Mouse (Mus musculus): ENCODE data around the gene March7.
A peak's percentile ranks its signal among the peaks of the same experiment; 100 is the strongest.

March7 gene

DNA sequence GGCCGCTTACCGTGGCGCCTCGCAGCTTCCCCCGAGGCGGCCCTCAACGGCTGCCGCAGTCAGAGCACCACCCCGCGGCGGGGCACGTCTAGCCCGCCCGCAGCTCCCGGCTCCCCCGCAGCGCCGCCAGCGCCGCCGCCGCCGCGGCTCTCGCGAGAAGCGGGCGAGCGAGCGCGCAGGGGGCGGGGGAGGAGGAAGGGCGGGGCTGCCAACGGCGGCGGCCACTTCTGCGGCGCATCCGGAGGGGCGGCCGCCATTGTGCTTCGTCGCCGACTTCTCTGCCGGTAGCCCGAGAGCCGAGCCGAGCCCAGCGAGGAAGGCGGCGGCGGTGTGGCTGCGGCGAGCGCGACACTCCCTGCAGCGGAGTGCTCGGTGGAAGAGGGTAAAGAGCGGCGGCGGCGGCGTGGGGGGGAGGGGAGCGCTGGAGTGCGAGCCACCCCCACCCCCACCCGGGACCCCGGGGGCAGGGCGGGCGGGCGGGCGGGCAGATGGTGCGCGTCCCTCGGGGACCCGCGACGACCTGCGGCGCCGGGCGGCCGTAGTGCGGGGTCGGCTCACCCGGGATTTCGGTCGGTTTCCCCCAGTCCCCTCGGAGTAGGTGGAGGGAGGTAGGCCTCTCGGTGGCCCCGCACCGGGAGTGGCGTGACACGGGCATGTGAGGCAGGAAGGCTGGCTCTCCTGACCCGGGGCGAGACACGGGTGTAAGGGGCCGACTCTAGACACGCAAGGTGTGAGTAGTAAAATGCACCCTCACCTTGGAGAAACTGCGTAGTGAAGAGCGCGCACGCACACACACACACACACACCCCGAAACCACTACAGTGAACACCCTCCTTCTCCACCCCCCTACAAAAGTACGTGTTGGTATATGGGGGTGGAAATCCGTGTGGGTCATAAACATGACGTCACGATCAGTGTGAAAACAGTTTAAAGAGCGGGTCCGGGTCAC is at the start of gene March7, which contains the start of gene Baz2b:
Gene March7, plus strand, starts transcription at position 185 of the 949 bp plus-strand sequence.
Gene Baz2b, minus strand, starts transcription at position 137 of the 949 bp plus-strand sequence.
- DNase-seq (ENCODE audit: low spot score) = peak; percentile 93

DNA sequence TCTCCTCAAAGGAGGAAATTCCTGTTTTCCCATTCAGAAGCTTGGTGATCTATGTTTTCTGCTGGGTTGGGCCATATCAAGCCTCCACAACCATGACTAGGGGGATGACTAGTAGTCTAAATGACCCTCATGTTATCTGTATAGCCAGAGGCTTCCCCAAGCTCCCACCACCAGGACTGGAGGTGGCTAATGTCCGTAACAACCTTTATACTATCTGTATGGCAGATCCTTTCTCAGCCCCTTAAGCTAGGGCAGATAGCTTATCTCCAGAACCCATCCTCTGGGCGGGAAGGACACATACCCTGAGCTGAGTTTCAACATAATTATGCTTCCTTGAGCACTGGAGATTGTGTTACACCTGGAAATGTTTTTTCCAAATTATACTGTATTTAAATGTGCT is 45.9 kb upstream of the March7 start:
- no peak for DNase-seq (ENCODE audit: low spot score)

DNA sequence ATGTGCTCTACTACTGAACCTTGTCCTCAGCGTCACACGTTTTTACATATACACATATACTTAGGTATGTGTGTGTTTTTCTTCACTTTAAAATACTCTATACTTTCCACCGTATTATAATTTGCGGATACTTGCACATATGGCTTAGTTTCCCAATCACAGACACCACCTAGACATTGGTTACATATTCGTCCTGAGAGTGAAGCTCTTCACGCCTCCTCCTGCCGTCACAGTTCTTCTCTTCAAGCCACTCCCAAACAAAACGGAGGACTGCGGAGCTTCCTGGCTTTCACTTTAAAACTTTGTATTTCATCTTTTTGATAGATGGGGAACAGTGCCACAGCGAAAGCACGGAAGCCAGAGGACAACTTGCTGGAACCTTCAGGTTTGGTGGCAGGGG is 44.0 kb upstream of the March7 start:
- peak; percentile 13 for DNase-seq (ENCODE audit: low spot score)

DNA sequence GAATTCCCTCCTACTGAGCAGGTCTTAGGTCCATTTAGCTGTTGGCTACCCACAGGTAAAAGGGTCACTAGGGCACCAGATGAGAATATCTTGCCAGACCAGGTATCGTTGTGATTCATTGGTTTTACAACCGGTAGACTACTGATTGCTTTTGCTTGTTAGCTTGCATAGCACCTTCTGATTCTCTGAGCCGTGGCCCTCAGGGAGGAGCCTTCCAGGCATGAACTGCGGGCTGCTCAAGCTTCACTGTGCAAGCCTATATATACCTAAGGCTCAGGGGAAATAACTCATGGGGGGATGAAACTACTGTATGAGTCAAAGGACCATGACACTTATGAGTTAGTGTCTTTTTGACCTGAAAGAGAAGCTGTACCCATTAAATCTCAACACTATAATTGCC is 42.8 kb upstream of the March7 start:
- DNase-seq (ENCODE audit: low spot score) = no peak

DNA sequence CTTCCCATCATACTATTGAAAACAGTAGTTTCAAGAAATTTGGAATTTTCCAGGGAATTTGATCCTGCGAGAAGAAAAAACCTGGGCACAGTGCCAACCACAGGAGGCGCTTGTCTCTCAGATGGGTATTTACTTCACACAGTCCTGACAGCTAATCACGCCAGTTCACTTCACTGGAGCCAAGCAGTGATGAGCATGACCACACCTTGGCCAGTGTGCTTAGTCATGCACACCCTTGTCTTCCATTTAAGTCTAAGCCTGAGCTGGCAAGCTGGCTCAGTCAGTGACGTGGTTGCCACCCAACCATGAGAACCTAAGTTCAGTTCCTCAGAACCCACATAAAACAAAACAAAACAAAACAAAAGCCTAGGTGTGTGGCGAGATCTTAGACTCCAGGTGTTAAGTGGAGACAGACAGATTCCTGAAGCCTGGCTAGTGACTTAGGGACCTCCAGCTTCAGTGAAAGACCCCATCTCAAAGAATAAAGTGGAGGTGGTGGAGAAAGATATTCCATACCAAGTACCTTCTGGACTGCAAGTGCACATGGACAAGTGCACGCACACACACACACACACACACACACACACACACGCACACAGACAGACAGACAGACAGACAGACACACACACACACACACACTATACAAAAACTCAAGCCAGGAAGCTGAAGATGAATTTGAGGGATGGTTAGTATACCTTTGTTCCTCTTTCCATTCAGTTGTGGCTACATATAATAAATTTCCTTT is 37.7 kb upstream of the March7 start:
- DNase-seq (ENCODE audit: low spot score) = peak; percentile 61

DNA sequence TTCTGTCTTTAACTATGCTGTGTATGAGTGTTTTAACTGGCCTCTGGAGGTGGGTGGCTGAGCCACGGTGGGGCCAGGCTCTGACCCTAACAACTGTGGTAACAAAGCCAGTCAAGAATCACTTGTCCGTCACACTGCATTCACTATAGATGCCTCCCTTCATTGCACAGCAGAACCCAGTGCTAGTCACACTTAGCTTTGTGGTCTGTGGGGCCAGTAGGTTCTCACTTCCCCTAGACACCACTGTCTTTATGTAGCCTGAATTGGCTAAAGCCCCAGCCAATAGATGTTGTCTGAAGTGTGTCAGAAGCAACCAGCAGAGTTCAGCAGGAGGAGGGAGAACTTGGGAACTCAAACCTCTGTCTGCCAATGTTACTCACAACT is 37.2 kb upstream of the March7 start:
- DNase-seq (ENCODE audit: low spot score) = peak; percentile 15

DNA sequence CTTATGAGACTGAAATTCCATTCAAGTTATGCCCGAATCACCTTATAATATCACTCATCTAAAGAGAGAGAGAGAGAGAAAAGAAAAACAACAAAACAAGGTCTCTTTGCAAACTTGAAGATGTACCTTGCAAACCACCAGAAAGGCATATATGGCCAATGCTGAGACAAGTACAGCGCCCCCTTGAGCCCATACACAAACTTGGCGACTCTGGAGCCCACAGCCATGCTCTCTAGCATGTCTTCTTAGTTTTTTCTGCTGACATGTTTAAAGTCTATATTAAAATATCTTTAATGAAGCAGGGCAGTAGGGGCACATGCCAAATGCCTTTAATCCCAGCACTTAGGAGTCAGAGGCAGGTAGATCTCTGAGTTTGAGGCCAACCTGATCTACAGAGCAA is 36.5 kb upstream of the March7 start:
- DNase-seq (ENCODE audit: low spot score) = peak; percentile 12

DNA sequence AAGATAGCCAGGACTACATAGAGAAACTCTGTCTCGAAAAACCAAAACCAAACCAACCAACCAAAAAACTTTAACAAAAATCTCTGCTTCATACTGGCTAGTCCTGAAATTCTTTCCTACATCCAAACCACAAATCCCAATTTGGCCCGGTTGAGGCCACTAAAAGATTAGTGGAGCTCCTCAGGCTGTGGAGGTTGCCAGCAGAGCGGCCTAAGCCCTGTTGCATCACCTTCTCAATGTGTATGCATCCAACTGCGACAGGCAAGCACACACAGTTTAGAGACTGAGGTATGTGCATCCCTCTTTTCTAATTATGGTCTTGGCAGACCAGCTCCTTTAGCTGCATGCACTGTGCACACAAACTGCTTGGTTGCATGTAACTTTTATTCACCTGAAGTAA is 36.1 kb upstream of the March7 start:
- DNase-seq (ENCODE audit: low spot score) = no peak

DNA sequence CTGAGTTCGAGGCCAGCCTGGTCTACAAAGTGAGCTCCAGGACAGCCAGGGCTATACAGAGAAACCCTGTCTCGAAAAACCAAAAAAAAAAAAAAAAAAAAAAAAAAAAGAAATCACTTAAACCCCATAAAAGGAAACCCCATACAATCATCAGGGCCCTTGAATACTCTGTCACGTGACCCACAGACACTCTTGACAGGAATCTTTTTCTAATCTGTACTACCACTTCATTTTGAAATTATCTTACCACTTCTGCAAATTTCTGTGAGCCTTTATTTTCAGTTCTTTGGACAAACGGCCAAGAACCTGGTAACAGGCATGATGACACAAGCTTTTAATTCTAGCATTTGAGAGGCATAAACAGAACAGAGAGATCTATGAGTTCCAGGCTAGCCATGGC is 34.6 kb upstream of the March7 start:
- DNase-seq (ENCODE audit: low spot score) = no peak

DNA sequence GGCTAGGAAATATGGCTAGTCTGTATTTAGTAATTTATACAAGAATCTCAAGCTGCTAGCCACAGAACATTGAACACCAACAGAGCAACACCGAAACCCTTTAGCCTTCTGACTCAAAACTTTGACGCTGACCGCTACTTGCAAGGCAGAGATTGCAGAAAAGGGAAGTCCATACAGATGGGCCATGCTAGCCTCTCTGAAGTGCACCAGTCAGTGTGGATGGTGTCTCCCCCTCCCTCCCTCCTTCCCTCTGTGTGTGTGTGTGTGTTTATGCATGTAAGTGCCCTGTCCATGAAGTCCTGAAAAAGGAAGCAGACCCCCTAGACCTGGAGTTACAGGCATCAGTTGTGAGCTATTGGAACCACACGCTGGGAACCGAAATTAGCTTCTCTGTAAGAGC is 33.6 kb upstream of the March7 start:
- no peak for DNase-seq (ENCODE audit: low spot score)

DNA sequence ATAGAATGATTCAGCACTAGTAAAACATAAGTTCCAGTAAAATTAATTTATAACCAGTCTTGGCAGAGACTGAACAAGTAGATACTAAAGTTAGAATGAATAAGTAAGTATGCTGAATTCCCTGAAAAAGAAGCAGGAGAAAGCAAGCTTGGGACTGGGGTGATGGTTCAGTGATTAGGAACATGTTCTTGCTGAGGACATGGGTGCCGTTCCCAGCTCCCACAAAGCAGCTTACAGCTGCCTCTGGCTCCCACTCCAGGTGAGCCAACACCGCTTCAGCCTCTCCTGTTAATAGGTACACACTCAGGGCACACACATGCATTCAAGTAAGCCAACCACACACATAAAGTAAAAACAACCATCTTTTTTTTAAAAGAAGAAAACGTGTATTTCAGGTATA is 32.2 kb upstream of the March7 start:
- no peak for DNase-seq (ENCODE audit: low spot score)

DNA sequence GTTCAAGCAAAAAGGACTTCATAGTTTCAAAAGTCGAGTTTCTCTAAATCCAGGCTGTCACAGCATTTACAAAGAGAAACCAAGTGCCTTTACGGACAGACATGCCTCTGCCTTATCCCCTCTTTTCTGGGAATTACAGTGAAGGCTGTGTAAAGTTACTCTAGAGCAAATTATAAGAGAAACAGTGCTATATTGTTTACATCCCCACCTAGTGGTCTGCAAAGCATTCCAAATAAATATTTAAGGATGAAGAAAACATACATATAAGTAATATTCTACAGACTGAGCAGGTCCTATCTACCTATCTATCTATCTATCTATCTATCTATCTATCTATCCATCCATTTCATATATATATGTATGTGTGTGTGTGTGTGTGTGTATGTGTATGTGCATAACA is 28.0 kb upstream of the March7 start:
- no peak for DNase-seq (ENCODE audit: low spot score)

DNA sequence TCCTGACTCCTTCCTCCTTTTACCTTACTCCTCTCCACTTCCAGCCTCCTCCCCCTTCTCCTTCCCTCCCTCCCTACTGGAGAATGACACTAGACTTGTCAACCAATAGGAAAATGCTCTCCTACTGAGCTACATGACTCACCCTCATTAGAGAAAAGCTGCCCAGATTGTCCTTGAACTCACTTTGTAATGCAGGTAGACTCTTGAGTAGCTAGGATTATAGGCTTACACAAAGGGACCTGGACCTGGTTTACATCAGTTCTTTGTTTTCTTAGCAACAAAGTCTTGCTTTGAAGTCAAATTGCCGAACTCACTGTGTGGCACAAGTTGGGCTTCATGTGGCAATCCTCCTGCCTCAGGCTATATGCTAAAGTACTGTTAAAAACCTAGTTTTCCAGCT is 12.8 kb upstream of the March7 start:
- no peak for DNase-seq (ENCODE audit: low spot score)

DNA sequence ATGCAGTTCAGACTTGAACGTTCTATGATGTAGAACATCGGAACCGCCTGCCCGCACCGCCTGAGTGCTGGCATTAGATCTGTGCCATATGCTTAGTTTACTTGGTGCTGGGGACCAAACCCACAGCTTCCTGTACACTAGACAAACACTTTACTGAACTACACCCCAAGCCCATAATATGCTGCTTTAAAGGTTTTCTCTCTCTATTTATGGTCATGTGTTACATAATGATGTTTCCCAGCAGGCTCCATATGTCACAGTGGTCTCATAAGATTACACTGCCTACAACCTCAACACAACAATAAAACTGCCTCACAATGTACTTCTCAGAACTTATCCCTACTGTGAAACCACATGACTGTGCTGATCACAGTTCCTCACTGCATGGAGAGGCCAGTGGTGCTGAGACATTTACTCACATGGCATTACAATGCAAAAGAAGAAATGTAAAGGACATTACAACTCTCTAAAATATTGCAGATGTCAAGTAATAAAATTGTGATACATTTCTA is 9.6 kb upstream of the March7 start:
- peak; percentile 66 for DNase-seq (ENCODE audit: low spot score)

DNA sequence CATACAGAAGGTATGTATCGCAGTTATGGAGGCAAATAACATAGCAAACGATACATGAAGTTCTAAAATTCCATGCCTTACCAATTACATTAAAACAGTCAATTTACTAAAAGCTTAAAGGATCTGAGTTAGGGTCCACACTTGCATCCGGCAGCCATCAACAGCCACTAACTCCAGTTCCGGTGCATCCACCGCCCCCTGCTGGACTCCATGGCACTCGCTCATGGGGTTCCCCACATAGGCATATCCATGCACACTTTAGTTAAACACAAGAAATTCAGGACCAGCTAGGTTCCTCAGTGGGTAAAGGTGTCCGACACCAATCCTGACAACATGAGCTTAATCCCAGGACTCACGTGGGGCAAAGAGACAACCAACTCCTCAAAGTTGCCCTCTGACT is 9.0 kb upstream of the March7 start:
- DNase-seq (ENCODE audit: low spot score) = peak; percentile 47

DNA sequence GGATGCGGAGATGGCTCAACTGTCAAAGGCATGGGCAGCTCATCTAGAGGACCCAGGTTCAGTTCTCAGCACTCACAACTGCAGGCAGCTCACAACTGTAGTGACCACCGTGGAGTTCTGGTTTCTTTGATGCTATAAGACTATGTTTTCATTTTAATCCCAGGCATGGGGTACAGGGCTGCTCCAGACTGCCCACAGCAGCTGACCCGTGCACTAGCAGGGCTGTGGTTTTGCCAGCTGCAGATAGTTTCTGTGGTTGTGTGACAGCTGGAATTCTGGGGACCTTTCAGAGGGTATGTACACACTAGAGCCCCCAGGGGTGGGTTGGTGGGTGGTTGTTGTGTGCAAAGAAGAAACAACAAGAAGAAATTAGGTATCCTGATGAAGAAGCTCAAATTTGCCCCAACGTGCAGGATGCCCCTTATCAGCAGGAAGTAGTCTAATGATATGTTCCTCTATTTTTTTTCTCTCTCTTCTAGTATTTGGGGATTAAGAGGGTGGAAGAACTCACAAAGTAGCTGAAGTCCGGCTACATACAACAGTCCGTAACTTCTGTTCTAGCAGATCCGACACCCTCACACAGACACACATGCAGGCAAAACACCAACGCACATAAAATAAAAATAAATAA is 6.7 kb upstream of the March7 start:
- no peak for DNase-seq (ENCODE audit: low spot score)

DNA sequence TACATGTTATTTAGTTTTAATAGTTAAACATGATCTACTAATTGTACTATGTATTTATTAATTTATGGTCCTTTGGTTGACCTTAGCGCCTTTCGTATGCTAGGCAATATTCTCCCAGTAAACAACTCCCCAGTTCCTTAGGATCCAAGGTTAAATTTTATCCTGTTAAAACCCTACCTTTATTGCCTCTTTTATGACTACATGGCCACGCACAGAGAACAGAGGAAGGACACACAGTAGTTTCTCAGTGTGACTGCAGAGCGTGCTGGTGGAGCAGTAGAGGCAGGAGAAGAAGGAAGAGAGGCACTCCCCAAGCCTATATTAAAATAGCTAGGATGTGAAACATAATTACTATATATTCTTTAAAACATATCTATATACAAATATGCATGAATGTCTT is 6.0 kb upstream of the March7 start:
- DNase-seq (ENCODE audit: low spot score) = no peak

DNA sequence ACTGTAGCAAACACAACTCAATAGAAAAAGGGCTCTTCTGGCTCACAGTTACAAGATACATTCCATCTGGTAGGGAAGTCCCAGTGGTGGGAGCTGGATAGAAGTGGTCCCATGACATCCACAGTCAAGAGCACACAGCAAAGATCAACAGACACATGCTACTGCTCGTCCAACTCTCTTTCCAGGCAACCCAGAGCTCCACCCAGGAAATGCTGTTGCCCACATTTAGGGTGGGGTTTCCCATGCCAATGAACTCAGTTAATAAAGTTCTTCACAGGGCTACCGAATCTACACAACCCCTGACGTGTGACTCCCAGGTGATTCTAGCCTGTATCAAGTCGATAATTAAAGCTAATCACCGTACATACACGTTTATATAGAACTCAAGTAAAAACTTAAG is 5.5 kb upstream of the March7 start:
- DNase-seq (ENCODE audit: low spot score) = peak; percentile 76

DNA sequence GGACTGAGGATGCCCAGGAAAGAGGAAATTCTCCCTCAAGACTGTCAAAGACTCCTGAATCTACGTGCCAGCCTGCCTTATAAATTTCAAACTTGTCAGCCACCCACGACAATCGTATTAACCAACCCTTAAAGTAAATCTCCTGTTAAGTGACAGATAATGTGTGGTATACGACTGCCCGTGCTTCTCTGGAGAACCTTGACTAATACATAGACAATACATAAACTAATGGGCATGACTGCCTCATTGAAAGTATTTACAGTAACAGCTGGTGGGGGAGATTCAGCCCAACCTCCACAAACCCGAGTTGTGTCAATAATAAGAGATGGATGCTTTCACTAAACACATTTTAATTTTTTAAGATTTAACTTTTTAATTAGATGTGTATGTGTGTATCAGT is 3.9 kb upstream of the March7 start:
- DNase-seq (ENCODE audit: low spot score) = no peak

DNA sequence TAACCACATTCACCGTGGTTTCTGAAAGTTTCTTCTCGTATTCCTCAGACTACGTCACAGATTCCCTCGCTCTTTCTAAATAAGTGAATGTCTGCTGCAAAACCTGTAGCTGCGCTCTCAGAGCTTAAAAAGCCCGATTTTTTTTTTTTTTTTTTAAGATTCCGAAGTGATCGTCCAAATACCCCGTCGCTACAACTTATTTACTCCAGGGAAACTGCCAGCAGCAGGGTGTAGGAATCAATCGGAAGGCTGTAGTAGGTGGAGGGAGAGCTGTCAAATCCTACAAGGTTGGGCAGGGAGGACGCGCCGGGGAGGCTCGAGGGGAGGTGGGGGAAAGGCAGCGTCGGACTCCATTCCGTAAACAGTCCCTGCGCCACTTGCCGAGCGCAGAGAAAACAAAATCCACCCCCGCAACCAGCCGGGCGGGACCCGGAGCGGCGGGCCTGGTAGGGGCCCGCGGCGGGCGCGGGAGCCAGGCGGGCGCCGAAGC is 520 bp upstream of the March7 start:
- DNase-seq (ENCODE audit: low spot score) = no peak

DNA sequence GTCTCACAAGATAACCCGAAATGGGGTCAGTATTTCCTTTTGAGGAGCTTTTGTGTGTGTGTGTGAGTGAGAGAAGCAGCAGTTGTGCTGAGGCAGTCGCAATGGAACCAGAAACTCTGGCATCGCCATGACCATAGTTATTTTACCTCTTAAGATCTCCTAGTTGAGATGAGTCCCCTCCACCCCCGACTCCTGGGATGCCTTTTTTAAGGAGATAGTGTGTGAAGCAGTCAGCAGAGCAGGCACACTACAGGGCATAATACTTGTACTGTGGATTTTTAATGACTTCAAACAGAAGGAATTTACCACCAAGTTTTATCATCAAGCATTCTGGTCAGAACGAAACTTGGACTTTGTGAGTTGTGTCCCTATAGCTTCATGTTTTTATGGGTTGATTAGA is 1.1 kb downstream of the March7 start:
- DNase-seq (ENCODE audit: low spot score) = no peak

DNA sequence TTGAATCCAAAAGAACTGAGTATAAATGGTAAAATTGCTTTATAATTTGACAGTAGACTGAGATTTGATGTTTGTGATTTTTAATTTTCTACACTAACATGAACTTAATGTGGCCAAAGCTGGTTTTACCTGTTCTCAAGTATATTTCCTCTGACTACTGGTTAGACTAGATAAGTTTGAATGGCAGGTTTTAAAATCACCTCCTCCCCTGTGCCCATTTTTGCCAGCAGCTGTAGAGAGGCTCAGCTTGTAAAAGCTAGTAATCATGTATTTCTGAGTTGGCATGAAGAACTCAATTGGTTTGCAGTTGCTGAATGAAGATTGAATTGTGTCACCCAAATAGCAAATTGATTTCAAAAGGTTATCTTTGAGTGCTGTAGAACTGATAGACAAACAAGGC is 2.8 kb downstream of the March7 start:
- DNase-seq (ENCODE audit: low spot score) = no peak

Measured in T-cell, adult 2 months (primary cell).